Mouse (Mus musculus): ENCODE data around the gene Saa4.
"Not testable (repeated sequence)": the region's sequence is repeated elsewhere in the genome, so short reads cannot be mapped to it uniquely, and the experiment has no call there.

Gene Saa4

GRCm38 (mm10) chr7:46732458-46732857 is at the start of gene Saa4:
Saa4 (minus strand) TSS chr7:46732603.
- no peak for DNase-seq (ENCODE audit: inconsistent ontology term)

GRCm38 (mm10) chr7:46770706-46771105 is 38.3 kb upstream of the Saa4 start:
- DNase-seq (ENCODE audit: inconsistent ontology term): peak; percentile 66

GRCm38 (mm10) chr7:46768451-46768850 is 36.0 kb upstream of the Saa4 start:
- DNase-seq (ENCODE audit: inconsistent ontology term): no peak

- DNase-seq (ENCODE audit: inconsistent ontology term): no peak
Observed at GRCm38 (mm10) chr7:46767371-46767770, 35.0 kb upstream of the Saa4 start.

- no peak for DNase-seq (ENCODE audit: inconsistent ontology term)
Observed at GRCm38 (mm10) chr7:46764672-46765071, 32.3 kb upstream of the Saa4 start.

GRCm38 (mm10) chr7:46762601-46763000 is 30.2 kb upstream of the Saa4 start:
- no peak for DNase-seq (ENCODE audit: inconsistent ontology term)

- DNase-seq (ENCODE audit: inconsistent ontology term): peak; percentile 70
Observed at GRCm38 (mm10) chr7:46761049-46761795, 28.8 kb upstream of the Saa4 start.

- no peak for DNase-seq (ENCODE audit: inconsistent ontology term)
Observed at GRCm38 (mm10) chr7:46751490-46751889, 19.1 kb upstream of the Saa4 start, which contains the start of gene Saa2. Saa2 (plus strand) TSS chr7:46751790.

- DNase-seq (ENCODE audit: inconsistent ontology term): no peak
Observed at GRCm38 (mm10) chr7:46748459-46748858, 16.1 kb upstream of the Saa4 start.

- no peak for DNase-seq (ENCODE audit: inconsistent ontology term)
Observed at GRCm38 (mm10) chr7:46746381-46746780, 14.0 kb upstream of the Saa4 start.

GRCm38 (mm10) chr7:46745816-46746215 is 13.4 kb upstream of the Saa4 start:
- DNase-seq (ENCODE audit: inconsistent ontology term): no peak

- DNase-seq (ENCODE audit: inconsistent ontology term): not testable (repeated sequence)
Observed at GRCm38 (mm10) chr7:46742880-46743279, 10.5 kb upstream of the Saa4 start, which contains the start of gene Saa1. Saa1 (minus strand) TSS chr7:46742980.

GRCm38 (mm10) chr7:46740041-46740440 is 7.6 kb upstream of the Saa4 start:
- DNase-seq (ENCODE audit: inconsistent ontology term): not testable (repeated sequence)

GRCm38 (mm10) chr7:46738561-46739460 is 6.4 kb upstream of the Saa4 start:
- no peak for DNase-seq (ENCODE audit: inconsistent ontology term)

- DNase-seq (ENCODE audit: inconsistent ontology term): no peak
Observed at GRCm38 (mm10) chr7:46734983-46735382, 2.6 kb upstream of the Saa4 start.

GRCm38 (mm10) chr7:46727584-46727983 is 4.8 kb downstream of the Saa4 start:
- DNase-seq (ENCODE audit: inconsistent ontology term): peak; percentile 25

GRCm38 (mm10) chr7:46724396-46724795 is 8.0 kb downstream of the Saa4 start:
- DNase-seq (ENCODE audit: inconsistent ontology term): no peak

GRCm38 (mm10) chr7:46723849-46724248 is 8.6 kb downstream of the Saa4 start:
- DNase-seq (ENCODE audit: inconsistent ontology term): no peak

- DNase-seq (ENCODE audit: inconsistent ontology term): no peak
Observed at GRCm38 (mm10) chr7:46723354-46723753, 9.0 kb downstream of the Saa4 start.

- DNase-seq (ENCODE audit: inconsistent ontology term): no peak
Observed at GRCm38 (mm10) chr7:46720460-46720859, 11.9 kb downstream of the Saa4 start.

GRCm38 (mm10) chr7:46719526-46719925 is 12.9 kb downstream of the Saa4 start:
- DNase-seq (ENCODE audit: inconsistent ontology term): no peak

- DNase-seq (ENCODE audit: inconsistent ontology term): no peak
Observed at GRCm38 (mm10) chr7:46718591-46719270, 13.7 kb downstream of the Saa4 start.

Measured in Muller cell, postnatal 12 days (primary cell).